Mouse (Mus musculus): Measurements from ENCODE around the gene Fhad1. TPM values are rescaled to one million over a fixed set of nuclear protein-coding genes. Genes with fewer than 3 reads are reported as not detected.

The Fhad1 gene
- polyA plus RNA-seq, 1 experiment from 2014 or later, result 5.4 TPM

DNA sequence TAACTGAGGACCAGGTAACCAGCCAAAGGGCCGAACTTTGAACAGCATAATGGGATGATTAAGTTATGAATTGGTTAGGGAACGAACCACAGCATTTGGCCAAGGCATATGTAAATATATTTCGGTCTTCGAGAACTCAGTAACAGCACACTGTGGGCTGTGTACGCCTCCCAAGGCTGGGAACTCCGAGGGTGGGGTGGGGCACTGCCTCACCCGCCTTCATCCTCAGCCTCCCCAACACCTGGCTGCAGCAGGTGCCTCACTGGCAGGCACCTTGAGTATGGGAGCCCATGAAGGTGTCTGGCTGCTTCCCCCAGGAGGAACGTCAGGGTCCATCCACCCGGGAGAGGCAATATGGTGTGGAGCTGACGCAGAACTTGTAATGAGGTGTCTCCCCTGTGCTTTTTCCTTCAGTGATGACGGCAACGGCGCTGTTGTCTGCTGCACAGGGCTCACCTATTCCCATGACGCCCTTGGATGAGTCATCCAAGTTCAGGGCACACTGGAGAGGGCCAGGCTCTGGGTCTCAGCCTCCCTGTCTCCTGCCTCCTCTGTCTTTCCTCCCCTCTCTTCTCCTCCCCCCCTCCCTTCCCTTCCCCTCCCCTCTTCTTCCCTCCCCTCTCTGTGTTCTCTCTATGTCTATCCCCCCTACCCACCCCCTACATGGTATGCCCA, 22.2 kb downstream of the Fhad1 start:
- no peak for ATAC-seq (ENCODE audit: low FRiP score)
- Histone ChIP-seq H3K9ac (no peak overlapping the region), H3K27me3 (ENCODE audit: control insufficient read depth, insufficient read depth, low read length) (no peaks in the 10 kb centered on the region), H3K4me1 (replicated peaks; ENCODE audit: control insufficient read depth, insufficient read depth, low read length) (no peaks in the 10 kb centered on the region), H3K36me3 (replicated peaks; ENCODE audit: control insufficient read depth, insufficient read depth) (no peaks in the 10 kb centered on the region), H3K9me3 (ENCODE audit: control insufficient read depth, low read length) (no peaks in the 10 kb centered on the region), H3K4me3 (replicated peaks; ENCODE audit: low read length) (no peak overlapping the region), H3K27ac (no peak overlapping the region), H3K4me2 (replicated peaks) (no peak overlapping the region)
- WGBS, result 83% methylated on average over 14 of the region's 14 CpGs
- no peak for DNase-seq (ENCODE audit: low spot score)

DNA sequence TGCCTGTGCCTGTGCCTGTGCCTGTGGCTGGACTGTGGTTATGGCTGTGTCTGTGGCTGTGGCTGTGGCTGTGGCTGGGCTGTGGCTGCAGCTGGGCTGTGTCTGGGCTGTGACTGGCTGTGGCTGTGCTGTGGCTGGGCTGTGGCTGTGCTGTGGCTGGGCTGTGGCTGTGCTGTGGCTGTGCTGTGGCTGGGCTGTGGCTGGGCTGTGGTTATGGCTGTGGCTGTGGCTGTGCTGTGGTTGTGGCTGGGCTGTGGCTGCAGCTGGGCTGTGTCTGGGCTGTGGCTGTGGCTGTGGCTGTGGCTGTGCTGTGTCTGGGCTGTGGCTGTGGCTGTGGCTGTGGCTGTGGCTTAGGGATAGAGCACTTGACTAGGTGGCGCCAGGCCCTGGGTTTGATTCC, 26.7 kb downstream of the Fhad1 start:
- ATAC-seq (ENCODE audit: low FRiP score) (no peak), DNase-seq (ENCODE audit: low spot score) (no peak)
- Histone ChIP-seq H3K9ac (no peak overlapping the region), H3K9me3 (ENCODE audit: control insufficient read depth, low read length) (no peaks in the 10 kb centered on the region), H3K36me3 (replicated peaks; ENCODE audit: control insufficient read depth, insufficient read depth) (no peaks in the 10 kb centered on the region), H3K27me3 (ENCODE audit: control insufficient read depth, insufficient read depth, low read length) (no peaks in the 10 kb centered on the region), H3K27ac (no peak overlapping the region), H3K4me3 (replicated peaks; ENCODE audit: low read length) (no peak overlapping the region), H3K4me1 (replicated peaks; ENCODE audit: control insufficient read depth, insufficient read depth, low read length) (no peaks in the 10 kb centered on the region), H3K4me2 (replicated peaks) (no peak overlapping the region)
- WGBS, result 96% methylated on average over 1 of the region's 1 CpGs

DNA sequence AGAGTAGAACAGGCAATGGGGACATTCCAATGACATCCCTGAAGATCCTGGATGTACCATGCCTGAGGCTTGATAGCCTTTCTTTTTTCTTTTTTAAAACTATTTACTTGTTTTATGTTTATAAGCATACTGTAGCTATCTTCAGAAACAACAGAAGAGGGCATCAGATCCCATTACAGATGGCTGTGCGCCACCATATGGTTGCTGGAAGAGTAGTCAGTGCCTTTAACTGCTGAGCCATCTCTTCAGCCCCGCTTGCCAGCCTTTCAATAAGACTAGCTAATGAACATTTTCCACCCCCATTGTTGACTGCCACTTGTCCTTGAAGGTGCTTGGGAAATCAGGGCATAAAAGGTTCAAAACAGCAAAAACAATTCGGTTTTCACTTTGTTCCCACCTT, 31.2 kb downstream of the Fhad1 start:
- H3K27ac ChIP-seq, result no peak overlapping the region
- ATAC-seq (ENCODE audit: low FRiP score) (no peak), DNase-seq (ENCODE audit: low spot score) (no peak)
- H3K36me3 ChIP-seq (replicated peaks; ENCODE audit: control insufficient read depth, insufficient read depth), result no peaks in the 10 kb centered on the region
- 59% methylated on average over 3 of the region's 3 CpGs for WGBS
- no peak overlapping the region for H3K4me3 ChIP-seq (replicated peaks; ENCODE audit: low read length)
- no peaks in the 10 kb centered on the region for H3K27me3 ChIP-seq (ENCODE audit: control insufficient read depth, insufficient read depth, low read length)
- no peak overlapping the region for H3K9ac ChIP-seq
- H3K4me1 ChIP-seq (replicated peaks; ENCODE audit: control insufficient read depth, insufficient read depth, low read length), result no peaks in the 10 kb centered on the region
- H3K4me2 ChIP-seq (replicated peaks), result no peak overlapping the region
- H3K9me3 ChIP-seq (ENCODE audit: control insufficient read depth, low read length), result no peaks in the 10 kb centered on the region

DNA sequence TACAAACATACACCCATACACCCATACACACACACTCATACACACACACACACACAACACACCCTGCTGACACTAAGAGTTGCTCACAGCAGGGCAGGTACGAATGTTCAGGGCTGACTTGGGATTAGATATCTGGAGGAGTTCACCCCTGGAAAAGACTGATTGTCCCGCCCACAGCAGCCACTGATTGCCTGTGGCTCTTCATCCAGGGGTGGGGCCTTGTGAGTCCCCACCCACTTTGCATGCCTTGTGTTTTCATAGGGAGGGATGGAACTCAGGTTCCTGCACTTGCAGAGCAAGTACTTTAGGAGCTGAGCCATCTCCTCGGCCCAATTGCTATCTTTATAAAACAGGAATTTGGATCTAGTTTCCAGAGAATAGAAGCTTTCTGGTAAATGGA, 33.4 kb downstream of the Fhad1 start:
- no peaks in the 10 kb centered on the region for H3K36me3 ChIP-seq (replicated peaks; ENCODE audit: control insufficient read depth, insufficient read depth)
- H3K9ac ChIP-seq, result no peak overlapping the region
- ATAC-seq (ENCODE audit: low FRiP score) (no peak), DNase-seq (ENCODE audit: low spot score) (no peak)
- no peaks in the 10 kb centered on the region for H3K27me3 ChIP-seq (ENCODE audit: control insufficient read depth, insufficient read depth, low read length)
- H3K9me3 ChIP-seq (ENCODE audit: control insufficient read depth, low read length), result no peaks in the 10 kb centered on the region
- H3K4me1 ChIP-seq (replicated peaks; ENCODE audit: control insufficient read depth, insufficient read depth, low read length), result no peaks in the 10 kb centered on the region
- H3K4me2 ChIP-seq (replicated peaks), result no peak overlapping the region
- H3K27ac ChIP-seq, result no peak overlapping the region
- H3K4me3 ChIP-seq (replicated peaks; ENCODE audit: low read length), result no peak overlapping the region
- 77% methylated on average over 3 of the region's 3 CpGs for WGBS

DNA sequence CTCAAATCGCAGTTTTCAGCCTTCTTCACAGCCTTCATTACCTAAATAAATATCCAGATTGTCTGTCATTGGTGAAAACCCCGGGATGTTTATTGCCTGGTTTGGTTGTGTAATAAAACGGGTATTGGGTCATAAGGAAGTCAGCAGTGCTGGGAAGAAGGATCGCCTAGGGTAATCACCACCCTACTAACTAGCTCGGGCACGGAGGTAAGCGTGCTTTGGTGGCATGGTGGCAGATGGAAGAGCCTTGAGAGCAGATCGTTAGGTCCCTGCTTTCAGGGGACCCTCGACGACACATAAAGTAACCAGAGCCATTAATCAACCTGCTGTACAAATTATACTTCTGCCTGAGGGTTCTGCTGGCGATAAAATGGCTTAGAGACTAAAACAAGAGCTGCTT, 36.3 kb downstream of the Fhad1 start:
- ATAC-seq (ENCODE audit: low FRiP score), result no peak
- no peak overlapping the region for H3K9ac ChIP-seq
- peak; percentile 47 for DNase-seq (ENCODE audit: low spot score)
- H3K4me3 ChIP-seq (replicated peaks; ENCODE audit: low read length), result no peak overlapping the region
- no peaks in the 10 kb centered on the region for H3K9me3 ChIP-seq (ENCODE audit: control insufficient read depth, low read length)
- no peak overlapping the region for H3K4me2 ChIP-seq (replicated peaks)
- 59% methylated on average over 11 of the region's 11 CpGs for WGBS
- H3K27me3 ChIP-seq (ENCODE audit: control insufficient read depth, insufficient read depth, low read length), result no peaks in the 10 kb centered on the region
- no peaks in the 10 kb centered on the region for H3K36me3 ChIP-seq (replicated peaks; ENCODE audit: control insufficient read depth, insufficient read depth)
- no peaks in the 10 kb centered on the region for H3K4me1 ChIP-seq (replicated peaks; ENCODE audit: control insufficient read depth, insufficient read depth, low read length)
- no peak overlapping the region for H3K27ac ChIP-seq

DNA sequence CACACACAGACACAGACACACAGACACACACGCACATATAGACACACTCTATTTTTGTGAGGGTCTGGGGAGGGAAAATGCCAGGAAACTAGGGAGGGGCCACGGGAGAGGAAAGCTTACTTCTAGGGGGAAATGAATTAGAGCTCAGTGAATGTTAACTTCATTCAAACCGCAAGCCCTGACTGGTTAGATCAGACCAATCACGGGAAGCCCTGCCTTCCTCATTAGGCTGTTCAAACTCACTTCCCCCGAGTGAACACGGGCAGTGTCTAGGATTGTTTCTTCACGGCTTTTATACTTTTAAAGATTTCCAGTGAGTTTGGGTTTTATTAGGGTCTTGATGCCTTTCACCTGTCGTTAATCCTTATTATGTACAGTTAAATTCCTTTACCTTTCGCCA, 37.5 kb downstream of the Fhad1 start:
- 0 out of 2 replicates have a peak, but pooled peaks cover 1% of the 10 kb centered on the region for H3K9me3 ChIP-seq (ENCODE audit: control insufficient read depth, low read length)
- H3K27me3 ChIP-seq (ENCODE audit: control insufficient read depth, insufficient read depth, low read length), result no peaks in the 10 kb centered on the region
- no peak overlapping the region for H3K9ac ChIP-seq
- H3K4me2 ChIP-seq (replicated peaks), result no peak overlapping the region
- ATAC-seq (ENCODE audit: low FRiP score) (no peak), DNase-seq (ENCODE audit: low spot score) (no peak)
- H3K4me1 ChIP-seq (replicated peaks; ENCODE audit: control insufficient read depth, insufficient read depth, low read length), result no peaks in the 10 kb centered on the region
- no peaks in the 10 kb centered on the region for H3K36me3 ChIP-seq (replicated peaks; ENCODE audit: control insufficient read depth, insufficient read depth)
- H3K27ac ChIP-seq, result no peak overlapping the region
- WGBS, result 66% methylated on average over 9 of the region's 9 CpGs
- no peak overlapping the region for H3K4me3 ChIP-seq (replicated peaks; ENCODE audit: low read length)

DNA sequence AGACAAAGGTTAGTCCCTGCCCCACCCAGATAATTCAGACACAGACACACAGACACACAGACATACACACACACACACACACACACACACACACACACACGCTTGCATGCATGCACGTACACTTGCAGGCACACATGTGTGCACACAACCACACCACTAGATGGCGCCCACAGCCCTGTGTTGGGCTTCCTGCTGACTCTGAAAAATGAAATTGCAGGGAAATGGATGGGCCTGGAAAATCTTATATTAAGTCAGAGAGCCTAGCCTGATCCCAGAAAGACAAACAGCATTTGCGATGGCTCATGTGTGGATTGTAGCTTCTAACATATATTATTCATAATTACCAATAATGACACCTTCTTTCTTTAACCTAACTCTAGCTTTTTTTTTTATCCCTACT, 38.7 kb downstream of the Fhad1 start:
- Histone ChIP-seq H3K9me3 (ENCODE audit: control insufficient read depth, low read length) (0 out of 2 replicates have a peak, but pooled peaks cover 4% of the 10 kb centered on the region), H3K4me1 (replicated peaks; ENCODE audit: control insufficient read depth, insufficient read depth, low read length) (no peaks in the 10 kb centered on the region), H3K36me3 (replicated peaks; ENCODE audit: control insufficient read depth, insufficient read depth) (no peaks in the 10 kb centered on the region), H3K4me2 (replicated peaks) (no peak overlapping the region), H3K27ac (no peak overlapping the region), H3K9ac (no peak overlapping the region), H3K27me3 (ENCODE audit: control insufficient read depth, insufficient read depth, low read length) (no peaks in the 10 kb centered on the region), H3K4me3 (replicated peaks; ENCODE audit: low read length) (no peak overlapping the region)
- ATAC-seq (ENCODE audit: low FRiP score) (no peak), DNase-seq (ENCODE audit: low spot score) (peak; percentile 66)
- WGBS, result 51% methylated on average over 4 of the region's 4 CpGs

DNA sequence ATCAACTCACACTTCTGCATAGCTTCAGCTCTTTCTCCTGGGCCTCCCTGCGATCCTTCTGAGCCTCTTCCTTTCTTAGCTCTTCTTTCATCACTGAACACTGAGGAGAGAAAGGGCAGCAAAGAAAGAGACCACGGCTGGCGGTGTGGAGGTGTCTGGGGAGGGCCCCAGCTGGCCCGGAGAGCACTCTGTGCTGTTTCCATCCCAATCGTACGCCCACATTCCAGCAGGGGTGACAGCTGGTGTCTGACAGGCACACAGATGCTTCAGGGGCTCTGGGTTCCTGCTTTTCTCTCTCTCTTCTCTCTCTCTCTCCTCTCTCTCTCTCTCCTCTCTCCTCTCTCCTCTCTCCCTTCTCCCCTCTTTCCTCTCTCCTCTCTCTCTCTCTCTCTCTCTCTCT, 50.3 kb downstream of the Fhad1 start:
- DNase-seq (ENCODE audit: low spot score) (peak; percentile 40), ATAC-seq (ENCODE audit: low FRiP score) (peak; percentile 71; the same call in 1 of the 2 replicates)
- Histone ChIP-seq H3K27ac (no peak overlapping the region), H3K4me3 (replicated peaks; ENCODE audit: low read length) (no peak overlapping the region), H3K27me3 (ENCODE audit: control insufficient read depth, insufficient read depth, low read length) (no peaks in the 10 kb centered on the region), H3K36me3 (replicated peaks; ENCODE audit: control insufficient read depth, insufficient read depth) (no peaks in the 10 kb centered on the region), H3K4me2 (replicated peaks) (no peak overlapping the region), H3K9me3 (ENCODE audit: control insufficient read depth, low read length) (peaks cover 10% of the 10 kb centered on the region), H3K9ac (0 out of 2 replicates have a peak overlapping the region, but pooled peaks have one; percentile 34), H3K4me1 (replicated peaks; ENCODE audit: control insufficient read depth, insufficient read depth, low read length) (no peaks in the 10 kb centered on the region)
- 16% methylated on average over 6 of the region's 6 CpGs for WGBS

DNA sequence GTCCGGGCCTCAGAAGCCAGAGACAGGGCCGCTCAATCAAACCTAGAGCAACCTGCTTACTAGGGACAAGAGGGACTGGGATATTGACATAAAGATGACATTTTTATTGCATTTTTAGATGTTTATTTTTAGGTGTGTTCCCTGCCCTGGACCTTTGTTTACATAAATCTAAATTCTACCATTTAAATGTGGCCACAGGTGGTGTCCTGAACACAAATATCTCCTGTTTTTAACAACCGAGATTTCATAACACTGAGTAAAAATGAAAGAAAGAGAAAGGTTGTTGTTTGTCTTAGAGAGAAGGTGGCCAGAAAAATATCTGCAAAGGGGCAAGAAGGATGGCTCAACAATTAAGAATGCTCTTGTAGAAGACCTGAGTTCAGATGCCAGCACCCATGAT, 51.0 kb downstream of the Fhad1 start:
- Histone ChIP-seq H3K36me3 (replicated peaks; ENCODE audit: control insufficient read depth, insufficient read depth) (no peaks in the 10 kb centered on the region), H3K9me3 (ENCODE audit: control insufficient read depth, low read length) (peaks cover 10% of the 10 kb centered on the region), H3K9ac (no peak overlapping the region), H3K4me1 (replicated peaks; ENCODE audit: control insufficient read depth, insufficient read depth, low read length) (no peaks in the 10 kb centered on the region), H3K27ac (no peak overlapping the region), H3K27me3 (ENCODE audit: control insufficient read depth, insufficient read depth, low read length) (no peaks in the 10 kb centered on the region), H3K4me2 (replicated peaks) (no peak overlapping the region), H3K4me3 (replicated peaks; ENCODE audit: low read length) (no peak overlapping the region)
- ATAC-seq (ENCODE audit: low FRiP score) (no peak), DNase-seq (ENCODE audit: low spot score) (no peak)
- WGBS, result 93% methylated on average over 3 of the region's 3 CpGs
